Mouse (Mus musculus) kidney, adult 10 weeks (tissue): ENCODE results near the gene Gm2035. TPM values are rescaled to one million over a fixed set of nuclear protein-coding genes. Genes with fewer than 3 reads are reported as not detected.

Source experiments
- polyA plus RNA-seq: library from polyadenylated mRNA; stranded (reverse); fragments of 350-450 nt; fragmentation: Illumina TruSeq; extraction: RNeasy Lipid Tissue Mini Kit (QIAGEN cat#74804); gene quantifications from one replicate; pipeline ENCODE4 v1.2.3, GENCODE M21; 2014; ENCODE audit warnings: low read depth, low replicate concordance

The Gm2035 gene
- not detected for polyA plus RNA-seq

DNA sequence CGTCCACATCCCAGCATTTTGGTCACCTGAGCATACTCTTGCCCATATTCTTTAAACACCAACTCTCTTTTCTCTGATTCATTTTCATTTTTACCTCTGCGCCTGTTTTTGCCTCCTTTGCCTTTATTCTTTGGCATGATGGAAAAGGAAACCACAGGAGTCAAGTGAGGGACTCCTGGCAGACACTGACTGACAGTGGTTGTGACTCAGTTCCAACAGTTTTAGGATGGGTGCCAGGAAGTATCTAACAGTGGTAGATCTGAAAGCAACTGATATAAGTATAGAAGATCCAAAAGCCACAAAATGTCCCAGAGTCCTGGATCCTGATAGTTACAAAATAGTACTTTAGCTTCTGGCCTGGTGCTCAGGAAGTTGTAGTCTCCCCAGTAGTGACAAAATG lies at the start of gene Gm2035:
TSS of gene Gm2035 (minus strand) at position 137 of the 400 bp plus-strand sequence.

DNA sequence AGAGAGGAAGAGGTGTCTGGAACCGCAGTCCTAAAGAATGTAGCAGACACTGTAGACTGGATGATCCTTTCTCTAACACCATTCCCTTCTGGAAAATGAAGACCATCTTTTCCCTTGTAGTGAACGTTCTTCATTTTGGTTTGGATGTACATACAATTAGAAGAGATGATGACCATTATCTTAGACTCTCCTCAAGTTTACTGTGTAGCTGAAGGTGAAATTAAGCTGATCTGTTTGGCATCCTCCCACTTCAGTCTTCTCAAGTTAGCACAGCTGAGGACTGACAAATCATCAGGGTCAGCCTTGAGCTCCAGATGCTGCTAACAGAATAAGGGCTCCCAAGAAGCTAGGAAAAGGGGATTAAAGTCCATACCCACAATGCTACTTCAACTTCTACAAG lies 34.1 kb upstream of the Gm2035 start, which contains the start of gene Gm2042:
TSS of gene Gm2042 (plus strand) at position 301 of the 400 bp plus-strand sequence.

DNA sequence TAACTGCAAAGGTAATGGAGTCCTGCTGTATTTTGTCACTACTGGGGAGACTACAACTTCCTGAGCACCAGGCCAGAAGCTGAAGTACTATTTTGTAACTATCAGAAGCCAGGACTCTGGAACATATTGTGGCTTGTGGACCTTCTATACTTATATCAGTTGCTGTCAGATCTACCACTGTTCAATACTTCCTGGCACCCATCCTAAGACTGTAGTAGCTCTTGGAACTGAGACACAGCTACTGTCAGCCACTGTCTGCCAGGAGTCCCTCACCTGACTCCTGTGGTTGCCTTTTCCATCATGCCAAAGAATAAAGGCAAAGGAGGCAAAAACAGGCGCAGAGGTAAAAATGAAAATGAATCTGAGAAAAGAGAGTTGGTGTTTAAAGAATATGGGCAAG lies 24.6 kb downstream of the Gm2035 start, which contains the start of gene Gm2022:
TSS of gene Gm2022 (plus strand) at position 301 of the 400 bp plus-strand sequence.

DNA sequence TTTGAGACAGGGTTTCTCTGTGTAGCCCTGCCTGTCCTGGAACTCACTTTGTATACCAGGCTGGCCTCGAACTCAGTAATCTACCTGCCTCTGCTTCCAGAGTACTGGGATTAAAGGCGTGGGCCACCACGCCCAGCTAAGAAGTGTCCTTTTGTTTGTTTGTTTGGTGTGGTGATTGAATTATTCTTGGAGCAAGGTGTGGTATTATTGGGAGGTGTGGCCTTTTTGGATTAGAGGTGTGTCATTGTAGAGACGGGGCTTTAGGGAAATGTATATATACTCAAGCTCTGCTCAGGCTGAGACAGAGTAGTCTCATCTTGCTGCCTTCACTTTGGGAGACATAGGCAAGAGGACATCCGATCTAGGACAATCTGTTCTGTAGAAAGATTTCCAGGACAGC lies 45.9 kb downstream of the Gm2035 start, which contains the start of gene Gm2016:
TSS of gene Gm2016 (plus strand) at position 301 of the 400 bp plus-strand sequence.

Other genes starting within 250 kb of the Gm2035 start
- not detected for gene Gm21319, start 144.1 kb downstream of the Gm2035 start, polyA plus RNA-seq
- not detected for gene Gm21936, start 124.3 kb downstream of the Gm2035 start, polyA plus RNA-seq
- gene BB287469, start 103.3 kb downstream of the Gm2035 start, polyA plus RNA-seq: not detected
- gene Gm2001, start 77.5 kb downstream of the Gm2035 start, polyA plus RNA-seq: not detected
- gene Gm2016, start 45.8 kb downstream of the Gm2035 start, polyA plus RNA-seq: not detected
- not detected for gene Gm2022, start 24.5 kb downstream of the Gm2035 start, polyA plus RNA-seq
- not detected for gene Gm2042, start 34.2 kb upstream of the Gm2035 start, polyA plus RNA-seq
- gene Gm2075, start 92.0 kb upstream of the Gm2035 start, polyA plus RNA-seq: not detected
- not detected for gene Gm6803, start 98.9 kb upstream of the Gm2035 start, polyA plus RNA-seq
- gene Gm2056, start 107.1 kb upstream of the Gm2035 start, polyA plus RNA-seq: not detected
- gene Gm16368, start 163.8 kb upstream of the Gm2035 start, polyA plus RNA-seq: not detected